Mouse (Mus musculus) bone marrow macrophage, adult 2 months (primary cell): ENCODE data around the gene Tub.

ENCODE experiments used
- CTCF ChIP-seq: IDR thresholded peaks from 2 replicates; pipeline ENCODE4 v1.5.1; 2012; ENCODE audit warnings: low read depth, mild to moderate bottlenecking, low read length, moderate library complexity
- POLR2A ChIP-seq: IDR thresholded peaks from 2 replicates; pipeline ENCODE4 v1.6.1; 2012; ENCODE audit warnings: mild to moderate bottlenecking, low read depth, low read length, borderline replicate concordance

- no peak for TF ChIP-seq CTCF
- TF ChIP-seq POLR2A, result no peak
These were observed 43.7 kb downstream of the Tub start for GRCm38 (mm10) chr7:108993881-108994291.
